Mouse (Mus musculus) heart, embryonic 11.5 days (tissue): ENCODE measurements around the gene Ankrd26. TPM values are rescaled to one million over a fixed set of nuclear protein-coding genes. Genes with fewer than 3 reads are reported as not detected.
"Not testable (repeated sequence)": the region's sequence is repeated elsewhere in the genome, so short reads cannot be mapped to it uniquely, and the experiment has no call there.

Experiments
- ATAC-seq: fragments of 200-750 bp; cut with Nextera tagmentation; replicated peaks from 2 replicates; pipeline ENCODE4 v1.8.0; 2017; ENCODE audit warnings: moderate library complexity; ENCODE audit not compliant: insufficient number of reproducible peaks, low FRiP score, low TSS enrichment
- H3K27ac ChIP-seq: fragments of 300-500 bp; sonication (generic); 2 replicates; pipeline ENCODE4 v1.5.1; 2014; ENCODE audit warnings: mild to moderate bottlenecking, low read depth, low read length
- H3K27me3 ChIP-seq: fragments of 300-500 bp; sonication (generic); 2 replicates; pipeline ENCODE4 v1.6.1; 2014; ENCODE audit warnings: mild to moderate bottlenecking, low read length, mixed read lengths; ENCODE audit not compliant: control insufficient read depth, insufficient read depth
- H3K36me3 ChIP-seq: fragments of 300-500 bp; sonication (generic); 2 replicates; pipeline ENCODE4 v1.6.1; 2014; ENCODE audit warnings: mild to moderate bottlenecking, low read length, moderate library complexity, mixed read lengths; ENCODE audit not compliant: control insufficient read depth, insufficient read depth
- H3K4me1 ChIP-seq: fragments of 300-500 bp; sonication (generic); 2 replicates; pipeline ENCODE4 v1.6.1; 2014; ENCODE audit warnings: low read length; ENCODE audit not compliant: control insufficient read depth, insufficient read depth
- H3K4me2 ChIP-seq: fragments of 300-500 bp; sonication (generic); 2 replicates; pipeline ENCODE4 v1.6.1; 2014; ENCODE audit warnings: mild to moderate bottlenecking, moderate library complexity
- H3K4me3 ChIP-seq: fragments of 300-500 bp; sonication (generic); 2 replicates; pipeline ENCODE4 v1.5.1; 2014; ENCODE audit warnings: low read depth, low read length
- H3K9ac ChIP-seq: fragments of 300-500 bp; sonication (generic); 2 replicates; pipeline ENCODE4 v1.6.1; 2014; ENCODE audit warnings: mild to moderate bottlenecking, low read depth, low read length, moderate library complexity
- H3K9me3 ChIP-seq: fragments of 300-500 bp; sonication (generic); replicated peaks from 2 replicates; pipeline ENCODE4 v1.6.1; 2016; ENCODE audit warnings: low read length; ENCODE audit not compliant: control insufficient read depth
- WGBS: fragments of 180-500 bp; shearing (Covaris S2); extraction: QIAGEN DNeasy Blood & Tissue Kit; methylation state at CpG from one replicate; pipeline ENCODE4 v1.1.7; 2014; ENCODE audit not compliant: insufficient replicate concordance; 5-methylcytosine and 5-hydroxymethylcytosine counted together
- polyA plus RNA-seq: library from polyadenylated mRNA; unstranded; fragments of >200 nt; fragmentation: Nextera tagmentation; extraction: Ambion mirVana; gene quantifications from 2 replicates; pipeline ENCODE4 v1.2.1, GENCODE M21; 2014

The Ankrd26 gene
- polyA plus RNA-seq, 1 experiment from 2014 or later = 10.4 TPM

DNA sequence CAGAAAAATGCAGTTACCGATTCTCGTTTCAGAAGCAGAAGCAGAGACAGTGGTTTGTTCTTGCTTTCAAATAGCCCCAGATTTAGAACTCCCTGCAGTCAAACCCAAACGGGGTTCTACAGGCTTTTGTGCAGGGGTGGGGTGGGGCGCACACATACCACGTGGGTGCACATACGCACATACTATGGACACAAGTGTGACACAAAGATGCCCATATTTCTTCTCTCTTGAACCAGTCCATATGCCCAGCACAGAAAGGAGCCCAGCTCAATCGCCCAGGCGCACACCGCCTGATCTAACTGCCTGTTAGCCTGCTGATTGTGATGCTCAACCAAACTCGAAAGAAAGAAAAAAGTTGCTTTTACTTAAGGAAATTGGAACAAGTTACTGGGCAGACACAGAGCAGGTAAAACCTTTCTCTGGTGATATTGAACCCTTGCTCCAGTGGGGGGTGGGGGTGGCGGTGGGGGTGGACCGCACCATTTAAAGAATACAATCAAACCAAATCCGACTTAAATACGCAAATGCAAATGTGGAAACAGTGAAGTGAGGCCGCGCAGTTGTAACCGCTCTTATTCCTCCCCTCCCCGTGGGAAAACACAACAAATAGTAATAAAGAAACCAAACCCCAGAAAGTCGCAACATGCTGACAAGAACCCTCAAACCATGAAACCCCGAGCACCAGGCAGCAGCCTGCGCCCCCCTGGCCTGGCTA lies 30.8 kb upstream of the Ankrd26 start:
- ATAC-seq = no peak
- H3K9me3 ChIP-seq = no peaks in the 10 kb centered on the region
- H3K9ac ChIP-seq = no peak overlapping the region
- peak overlapping the region; percentile 41; the same call in 1 of the 2 replicates for H3K4me3 ChIP-seq
- no peak overlapping the region for H3K27ac ChIP-seq
- no peaks in the 10 kb centered on the region for H3K36me3 ChIP-seq
- H3K4me2 ChIP-seq = peak overlapping the region; percentile 71
- H3K27me3 ChIP-seq = peaks cover 4% of the 10 kb centered on the region; the same call in 1 of the 2 replicates
- H3K4me1 ChIP-seq = peaks cover 6% of the 10 kb centered on the region; the same call in 1 of the 2 replicates
- WGBS = 42% methylated on average over 21 of the region's 21 CpGs

DNA sequence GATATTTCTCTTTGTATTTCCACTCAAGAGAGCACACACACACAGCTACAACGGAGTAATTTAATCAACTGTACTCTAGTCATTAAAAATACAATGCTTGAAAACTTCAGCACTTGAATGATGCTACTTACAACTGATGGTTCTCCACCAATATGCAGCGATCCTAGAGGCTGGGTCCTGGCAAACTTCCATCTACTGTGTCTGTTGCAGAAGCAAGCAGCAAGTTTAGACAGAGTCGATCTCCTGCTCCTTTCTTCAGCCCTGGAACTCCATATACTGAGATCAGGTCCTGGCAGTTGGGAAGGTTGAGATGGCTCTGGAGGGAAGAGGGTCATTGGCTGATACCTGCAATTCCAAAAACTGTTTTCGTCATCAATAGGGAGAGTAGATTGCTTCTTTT lies 16.7 kb upstream of the Ankrd26 start:
- not testable (repeated sequence) for H3K27ac ChIP-seq, H3K4me2 ChIP-seq, ATAC-seq, H3K36me3 ChIP-seq, H3K4me1 ChIP-seq, H3K9ac ChIP-seq, H3K4me3 ChIP-seq, H3K27me3 ChIP-seq, H3K9me3 ChIP-seq
- WGBS = 72% methylated on average over 4 of the region's 4 CpGs

GRCm38 (mm10) chr6:118574351-118574750 lies 12.3 kb upstream of the Ankrd26 start:
- no peak for ATAC-seq
- Histone ChIP-seq H3K4me1 (no peaks in the 10 kb centered on the region), H3K27me3 (no peaks in the 10 kb centered on the region), H3K4me2 (no peak overlapping the region), H3K36me3 (no peaks in the 10 kb centered on the region), H3K9me3 (no peaks in the 10 kb centered on the region), H3K27ac (no peak overlapping the region), H3K9ac (no peak overlapping the region), H3K4me3 (no peak overlapping the region)
- WGBS = 87% methylated on average over 6 of the region's 6 CpGs

DNA sequence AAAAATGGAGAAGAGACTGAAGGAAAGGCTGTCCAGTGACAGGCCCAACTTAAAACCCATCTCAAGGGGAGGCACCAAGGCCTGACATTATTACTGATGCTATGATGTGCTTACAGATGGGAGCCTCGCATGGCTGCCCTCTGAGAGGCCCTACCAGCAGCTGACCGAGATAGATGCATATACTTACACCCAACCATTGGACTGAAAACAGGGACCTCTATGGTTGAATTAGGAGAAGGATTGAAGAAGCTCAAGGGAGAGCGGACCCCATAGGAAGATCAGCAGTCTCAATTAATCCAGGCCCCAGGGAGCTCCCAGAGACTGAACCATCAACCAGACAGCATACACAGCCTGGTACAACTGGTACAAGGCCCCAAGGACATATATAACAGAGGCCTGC lies 5.8 kb upstream of the Ankrd26 start:
- Histone ChIP-seq H3K4me2 (no peak overlapping the region), H3K36me3 (no peaks in the 10 kb centered on the region), H3K9me3 (no peaks in the 10 kb centered on the region), H3K9ac (no peak overlapping the region), H3K27me3 (no peaks in the 10 kb centered on the region), H3K4me1 (0 out of 2 replicates have a peak, but pooled peaks cover under 1% of the 10 kb centered on the region), H3K4me3 (no peak overlapping the region), H3K27ac (no peak overlapping the region)
- 81% methylated on average over 3 of the region's 3 CpGs for WGBS
- no peak for ATAC-seq

GRCm38 (mm10) chr6:118561225-118561624 lies 801 bp downstream of the Ankrd26 start:
- H3K27me3 ChIP-seq = no peaks in the 10 kb centered on the region
- peak overlapping the region; percentile 87 for H3K9ac ChIP-seq
- no peak for ATAC-seq
- H3K36me3 ChIP-seq = peaks cover 7% of the 10 kb centered on the region; the same call in 1 of the 2 replicates
- H3K4me1 ChIP-seq = peaks cover 8% of the 10 kb centered on the region; the same call in 1 of the 2 replicates
- peak overlapping the region; percentile 95 for H3K4me2 ChIP-seq
- peak overlapping the region; percentile 78 for H3K4me3 ChIP-seq
- no peaks in the 10 kb centered on the region for H3K9me3 ChIP-seq
- 83% methylated on average over 8 of the region's 8 CpGs for WGBS
- no peak overlapping the region for H3K27ac ChIP-seq

DNA sequence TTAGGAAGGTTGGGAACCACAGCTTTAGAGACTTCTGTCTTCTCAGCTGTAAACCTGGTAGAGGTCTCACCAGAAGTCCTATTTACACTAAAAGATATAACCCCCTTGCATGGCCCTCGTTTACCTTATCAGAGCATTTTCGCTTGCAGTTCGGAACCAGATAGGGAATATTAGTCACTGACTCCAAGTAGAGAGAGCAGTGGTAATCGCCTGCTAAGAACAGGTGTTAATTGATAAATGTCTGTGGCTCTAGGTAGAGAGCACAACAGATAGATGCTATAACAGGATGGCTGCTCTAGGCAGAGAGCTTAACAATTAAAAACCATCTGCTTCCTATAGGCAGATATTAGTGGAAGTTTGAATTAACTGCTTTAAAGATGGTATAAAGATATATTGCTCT lies 23.4 kb downstream of the Ankrd26 start:
- Histone ChIP-seq H3K4me2 (no peak overlapping the region), H3K9me3 (no peaks in the 10 kb centered on the region), H3K27me3 (no peaks in the 10 kb centered on the region), H3K9ac (no peak overlapping the region), H3K4me1 (no peaks in the 10 kb centered on the region), H3K27ac (no peak overlapping the region), H3K36me3 (peaks cover 7% of the 10 kb centered on the region), H3K4me3 (no peak overlapping the region)
- 67% methylated on average over 4 of the region's 4 CpGs for WGBS
- ATAC-seq = no peak

DNA sequence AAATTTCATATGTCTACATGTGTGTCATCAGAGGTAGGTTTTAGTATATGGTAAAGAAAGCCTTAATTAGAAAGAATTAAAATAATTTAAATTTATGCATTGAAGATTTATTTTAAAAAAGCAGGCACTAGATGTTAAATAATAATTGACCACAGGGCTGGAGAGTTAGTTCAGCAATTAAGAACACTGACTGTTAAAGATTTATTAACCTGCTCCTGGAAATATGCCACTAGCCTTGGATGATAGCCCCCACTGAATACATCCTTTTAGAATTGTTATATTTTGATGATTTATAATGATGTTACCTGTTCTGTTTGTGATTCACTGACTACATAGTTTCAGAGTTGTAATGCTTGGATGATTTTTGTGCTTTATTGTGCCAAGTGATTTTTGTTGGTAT lies 24.8 kb downstream of the Ankrd26 start:
- H3K9ac ChIP-seq, H3K27me3 ChIP-seq, H3K36me3 ChIP-seq, H3K9me3 ChIP-seq, H3K4me3 ChIP-seq, H3K4me1 ChIP-seq, H3K4me2 ChIP-seq, ATAC-seq, H3K27ac ChIP-seq: not testable (repeated sequence)

- Histone ChIP-seq H3K36me3 (peaks cover 22% of the 10 kb centered on the region), H3K9me3 (no peaks in the 10 kb centered on the region)
- WGBS = 88% methylated on average over 10 of the region's 10 CpGs
These were observed 26.7 kb downstream of the Ankrd26 start for GRCm38 (mm10) chr6:118535321-118535720.

DNA sequence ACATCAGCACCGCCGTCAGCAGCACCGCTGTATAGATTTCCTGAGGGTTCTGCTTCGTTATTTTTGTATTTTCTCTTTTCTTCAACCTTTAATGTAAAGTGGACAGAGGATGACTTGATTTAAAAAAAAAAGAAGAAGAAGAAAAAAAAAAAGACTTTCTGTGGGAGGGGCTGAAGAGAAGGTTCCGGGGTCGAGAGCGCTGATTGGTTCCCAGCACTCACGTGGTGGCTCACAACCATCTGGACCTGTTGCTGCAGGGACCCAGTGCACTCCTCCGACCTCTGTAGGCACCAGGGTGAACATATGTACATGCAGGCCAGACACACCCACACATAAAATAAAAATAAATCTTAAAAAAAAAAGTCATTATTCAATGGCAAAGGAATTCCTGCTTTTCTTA lies 28.6 kb downstream of the Ankrd26 start:
- no peak overlapping the region for H3K27ac ChIP-seq
- H3K27me3 ChIP-seq = no peaks in the 10 kb centered on the region
- H3K9ac ChIP-seq = no peak overlapping the region
- ATAC-seq = no peak
- H3K9me3 ChIP-seq = no peaks in the 10 kb centered on the region
- 78% methylated on average over 9 of the region's 9 CpGs for WGBS
- H3K4me3 ChIP-seq = no peak overlapping the region
- H3K4me1 ChIP-seq = no peaks in the 10 kb centered on the region
- peaks cover 22% of the 10 kb centered on the region for H3K36me3 ChIP-seq
- H3K4me2 ChIP-seq = no peak overlapping the region

More at GRCm38 (mm10) chr6:118535321-118535720, 26.7 kb downstream of the Ankrd26 start:
- no peak for ATAC-seq
- H3K27ac ChIP-seq = no peak overlapping the region
- no peaks in the 10 kb centered on the region for H3K4me1 ChIP-seq
- H3K4me3 ChIP-seq = no peak overlapping the region
- no peak overlapping the region for H3K9ac ChIP-seq
- H3K4me2 ChIP-seq = no peak overlapping the region
- H3K27me3 ChIP-seq = no peaks in the 10 kb centered on the region
